Mouse (Mus musculus) hindbrain, embryonic 14.5 days (tissue): ENCODE measurements around the gene C1qtnf7. TPM values are rescaled to one million over a fixed set of nuclear protein-coding genes. Genes with fewer than 3 reads are reported as not detected.

ENCODE experiments used
- ATAC-seq: fragments of 200-750 bp; cut with Nextera tagmentation; 2 replicates; pipeline ENCODE4 v1.8.0; 2017; ENCODE audit warnings: moderate number of reproducible peaks, mild to moderate bottlenecking, moderate TSS enrichment, moderate library complexity; ENCODE audit not compliant: low FRiP score
- DNase-seq: peaks from one replicate; pipeline ENCODE4 v3.0.0-alpha.2; 2015; ENCODE audit warnings: low spot score
- H3K27ac ChIP-seq: fragments of 300-500 bp; sonication (generic); 2 replicates; pipeline ENCODE4 v1.5.1; 2014; ENCODE audit warnings: mild to moderate bottlenecking, moderate library complexity
- H3K27me3 ChIP-seq: fragments of 300-500 bp; sonication (generic); 2 replicates; pipeline ENCODE4 v1.6.1; 2014; ENCODE audit warnings: mild to moderate bottlenecking, low read length, mixed read lengths; ENCODE audit not compliant: control insufficient read depth, insufficient read depth
- H3K36me3 ChIP-seq: fragments of 300-500 bp; sonication (generic); replicated peaks from 2 replicates; pipeline ENCODE4 v1.6.1; 2014; ENCODE audit not compliant: control insufficient read depth, insufficient read depth
- H3K4me1 ChIP-seq: fragments of 300-500 bp; sonication (generic); replicated peaks from 2 replicates; pipeline ENCODE4 v1.6.1; 2014; ENCODE audit warnings: antibody characterized with exemption, low read length, mixed read lengths; ENCODE audit not compliant: control insufficient read depth, insufficient read depth
- H3K4me2 ChIP-seq: fragments of 300-500 bp; sonication (generic); replicated peaks from 2 replicates; pipeline ENCODE4 v1.6.1; 2014; ENCODE audit warnings: mild to moderate bottlenecking, moderate library complexity
- H3K4me3 ChIP-seq: fragments of 300-500 bp; sonication (generic); replicated peaks from 2 replicates; pipeline ENCODE4 v1.5.1; 2014; ENCODE audit warnings: mild to moderate bottlenecking, low read length
- H3K9ac ChIP-seq: fragments of 300-500 bp; sonication (generic); 2 replicates; pipeline ENCODE4 v1.6.1; 2014
- H3K9me3 ChIP-seq: fragments of 300-500 bp; sonication (generic); 2 replicates; pipeline ENCODE4 v1.6.1; 2016; ENCODE audit warnings: low read length; ENCODE audit not compliant: control insufficient read depth
- WGBS: fragments of 180-500 bp; shearing (Covaris S2); extraction: QIAGEN DNeasy Blood & Tissue Kit; methylation state at CpG from one replicate; pipeline ENCODE4 v1.1.7; 2014; 5-methylcytosine and 5-hydroxymethylcytosine counted together
- polyA plus RNA-seq: library from polyadenylated mRNA; unstranded; fragments of >200 nt; fragmentation: Nextera tagmentation; extraction: Ambion mirVana; gene quantifications from 2 replicates; pipeline ENCODE4 v1.2.1, GENCODE M21; 2014

Gene C1qtnf7
- polyA plus RNA-seq, 1 experiment from 2014 or later, result 1.7 TPM

DNA sequence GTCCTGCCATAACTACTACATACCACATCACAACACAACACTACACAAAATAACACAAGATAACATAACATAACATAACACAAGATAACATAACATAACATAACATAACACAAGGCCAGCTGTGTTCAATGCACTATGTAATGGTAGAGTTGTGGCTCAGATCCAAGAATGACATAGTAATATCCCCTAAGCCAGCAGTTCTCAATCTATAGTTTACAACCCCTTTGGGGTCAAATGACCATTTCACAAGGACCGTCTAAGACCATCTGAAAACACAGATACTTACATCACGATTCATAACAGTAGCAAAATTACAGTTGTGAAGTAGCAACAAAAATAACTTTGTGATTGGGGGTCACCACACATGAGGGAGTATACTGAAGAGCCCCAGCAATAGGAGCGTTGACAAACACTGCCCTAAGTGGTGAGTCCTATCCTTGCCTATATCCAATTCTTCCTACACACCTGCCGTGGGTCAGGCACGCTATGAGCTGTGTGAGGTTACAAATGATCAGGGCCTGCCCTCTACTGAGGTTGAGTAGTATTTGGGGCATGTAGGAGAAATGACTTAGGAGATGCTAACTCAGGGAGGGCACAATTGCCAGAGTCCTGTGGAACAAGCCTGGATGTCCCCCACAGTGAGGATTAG lies 73.6 kb downstream of the C1qtnf7 start:
- Histone ChIP-seq H3K4me2 (no peak overlapping the region), H3K9ac (no peak overlapping the region), H3K4me1 (no peaks in the 10 kb centered on the region), H3K36me3 (no peaks in the 10 kb centered on the region), H3K27me3 (no peaks in the 10 kb centered on the region), H3K27ac (no peak overlapping the region), H3K4me3 (no peak overlapping the region), H3K9me3 (no peaks in the 10 kb centered on the region)
- ATAC-seq, result no peak
- WGBS, result 79% methylated on average over 5 of the region's 5 CpGs
- DNase-seq, result no peak

DNA sequence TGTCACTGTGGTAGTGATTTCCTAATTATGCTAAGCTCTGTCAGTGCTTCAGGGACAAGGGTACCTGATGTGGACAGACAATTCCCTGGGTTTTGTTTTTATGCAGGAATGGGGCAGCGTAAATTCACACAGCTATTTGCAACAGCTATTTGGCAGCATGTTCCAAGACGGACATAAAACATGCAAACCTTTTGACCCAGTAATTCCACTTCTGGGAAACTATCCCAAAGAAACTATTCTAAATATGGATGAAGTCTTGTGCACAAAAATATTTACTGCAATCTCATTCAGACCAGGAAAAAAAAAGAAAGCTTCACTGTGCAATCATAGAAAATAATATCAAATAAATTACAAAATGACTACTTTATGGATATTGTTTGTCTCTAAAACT lies 74.1 kb downstream of the C1qtnf7 start:
- ATAC-seq, result no peak
- DNase-seq, result no peak

DNA sequence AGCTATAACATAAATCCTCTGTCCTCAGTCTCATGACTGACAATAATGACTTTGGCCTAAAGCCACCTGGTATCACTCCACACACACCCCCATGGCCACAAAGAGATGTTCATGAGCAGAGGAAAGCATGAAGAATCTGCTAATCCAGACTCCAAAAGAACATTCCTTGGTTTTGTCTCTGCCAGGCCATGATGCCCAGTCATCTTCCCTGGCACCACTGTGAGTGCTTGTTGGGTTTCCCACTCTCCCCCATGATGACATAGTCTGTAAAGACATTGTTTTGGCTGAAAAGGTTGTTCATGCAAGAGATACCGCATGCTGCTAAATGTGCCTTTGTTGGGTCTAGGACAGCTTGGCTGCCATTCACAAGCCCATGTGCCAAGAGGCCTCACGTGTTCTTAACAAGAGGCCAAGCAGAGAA lies 75.0 kb downstream of the C1qtnf7 start:
- WGBS, result 75% methylated on average over 2 of the region's 2 CpGs
- Histone ChIP-seq H3K4me1 (no peaks in the 10 kb centered on the region), H3K4me2 (no peak overlapping the region), H3K9me3 (no peaks in the 10 kb centered on the region), H3K27ac (no peak overlapping the region), H3K27me3 (no peaks in the 10 kb centered on the region), H3K9ac (no peak overlapping the region), H3K36me3 (no peaks in the 10 kb centered on the region), H3K4me3 (no peak overlapping the region)
- ATAC-seq (0 out of 2 replicates have a peak, but pooled peaks have one; percentile 11), DNase-seq (no peak)

More for the DNA sequence above, 74.1 kb downstream of the C1qtnf7 start:
- no peak overlapping the region for H3K4me3 ChIP-seq
- no peak overlapping the region for H3K9ac ChIP-seq
- H3K27me3 ChIP-seq, result no peaks in the 10 kb centered on the region
- H3K4me1 ChIP-seq, result no peaks in the 10 kb centered on the region
- WGBS, result 61% methylated on average over 2 of the region's 2 CpGs
- no peaks in the 10 kb centered on the region for H3K36me3 ChIP-seq
- H3K27ac ChIP-seq, result no peak overlapping the region
- no peaks in the 10 kb centered on the region for H3K9me3 ChIP-seq
- H3K4me2 ChIP-seq, result no peak overlapping the region

DNA sequence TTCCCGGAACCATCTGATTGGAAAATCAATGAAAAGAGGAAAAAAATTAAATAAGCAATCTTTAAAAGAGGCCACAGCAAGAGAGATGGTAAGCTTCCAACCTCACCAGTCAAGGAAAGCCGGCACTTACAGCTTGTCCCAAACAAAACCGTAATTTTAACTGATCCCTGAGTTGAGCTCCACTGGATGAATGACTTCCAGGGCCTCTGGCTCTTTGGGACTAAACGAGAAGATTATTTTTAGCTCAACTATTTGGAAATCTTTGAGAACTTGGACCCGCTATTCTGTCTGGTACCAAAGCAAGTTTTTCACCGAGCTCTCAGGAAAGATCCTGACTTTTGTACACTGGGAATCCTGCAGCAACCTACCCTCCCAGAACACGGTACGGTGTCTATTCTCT lies 86.3 kb downstream of the C1qtnf7 start:
- Histone ChIP-seq H3K4me3 (no peak overlapping the region), H3K4me1 (no peaks in the 10 kb centered on the region), H3K27ac (no peak overlapping the region), H3K4me2 (no peak overlapping the region), H3K9ac (no peak overlapping the region), H3K27me3 (no peaks in the 10 kb centered on the region), H3K9me3 (no peaks in the 10 kb centered on the region), H3K36me3 (no peaks in the 10 kb centered on the region)
- no peak for DNase-seq
- ATAC-seq, result no peak
- 94% methylated on average over 8 of the region's 8 CpGs for WGBS

DNA sequence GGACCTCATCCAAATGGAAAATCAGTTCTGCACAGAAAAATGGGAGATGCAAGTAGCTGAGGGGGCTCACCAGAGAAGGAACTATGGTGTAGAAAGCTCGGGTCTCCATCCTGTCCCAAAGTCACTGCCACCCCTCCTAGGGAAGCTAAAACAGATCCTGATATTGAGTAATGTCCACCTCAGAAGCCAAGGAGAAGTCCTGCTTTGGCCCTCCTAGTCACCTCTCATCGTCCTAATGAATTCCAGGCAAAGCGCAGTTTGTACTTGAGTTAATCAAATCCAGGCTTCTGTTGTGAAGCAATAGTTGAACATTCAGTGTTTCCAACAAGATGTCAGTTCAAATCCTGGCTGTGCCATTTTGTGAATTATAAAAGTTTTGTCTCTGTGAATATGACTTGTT lies 87.2 kb downstream of the C1qtnf7 start:
- Histone ChIP-seq H3K4me2 (no peak overlapping the region), H3K27ac (no peak overlapping the region), H3K36me3 (no peaks in the 10 kb centered on the region), H3K9me3 (no peaks in the 10 kb centered on the region), H3K4me3 (no peak overlapping the region), H3K27me3 (no peaks in the 10 kb centered on the region), H3K9ac (no peak overlapping the region), H3K4me1 (no peaks in the 10 kb centered on the region)
- WGBS, result 90% methylated on average over 3 of the region's 3 CpGs
- ATAC-seq (no peak), DNase-seq (no peak)

DNA sequence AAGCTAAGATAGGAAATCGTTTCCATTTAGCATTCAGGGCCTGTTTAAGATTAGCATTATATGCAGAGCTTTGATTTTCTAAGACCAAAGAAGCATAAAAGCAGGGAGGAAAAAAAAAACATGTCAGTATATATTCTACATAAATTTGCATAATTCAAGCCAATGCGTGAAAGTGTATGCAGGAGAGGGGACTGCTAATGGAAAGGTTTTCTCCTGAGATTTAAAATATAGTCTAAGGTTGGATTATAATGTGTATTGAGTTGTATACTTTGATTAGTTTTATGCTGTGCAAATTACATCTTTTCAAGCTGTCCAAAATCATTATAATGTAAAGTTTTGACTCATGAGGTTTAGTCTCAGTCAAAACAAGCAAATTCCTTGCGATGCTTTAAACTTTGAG lies 88.2 kb downstream of the C1qtnf7 start:
- H3K36me3 ChIP-seq, result no peaks in the 10 kb centered on the region
- no peak overlapping the region for H3K4me2 ChIP-seq
- no peaks in the 10 kb centered on the region for H3K4me1 ChIP-seq
- no peaks in the 10 kb centered on the region for H3K9me3 ChIP-seq
- H3K4me3 ChIP-seq, result no peak overlapping the region
- no peak for ATAC-seq
- WGBS, result 55% methylated on average over 3 of the region's 3 CpGs
- H3K27ac ChIP-seq, result no peak overlapping the region
- H3K9ac ChIP-seq, result no peak overlapping the region
- H3K27me3 ChIP-seq, result no peaks in the 10 kb centered on the region
- DNase-seq, result no peak

DNA sequence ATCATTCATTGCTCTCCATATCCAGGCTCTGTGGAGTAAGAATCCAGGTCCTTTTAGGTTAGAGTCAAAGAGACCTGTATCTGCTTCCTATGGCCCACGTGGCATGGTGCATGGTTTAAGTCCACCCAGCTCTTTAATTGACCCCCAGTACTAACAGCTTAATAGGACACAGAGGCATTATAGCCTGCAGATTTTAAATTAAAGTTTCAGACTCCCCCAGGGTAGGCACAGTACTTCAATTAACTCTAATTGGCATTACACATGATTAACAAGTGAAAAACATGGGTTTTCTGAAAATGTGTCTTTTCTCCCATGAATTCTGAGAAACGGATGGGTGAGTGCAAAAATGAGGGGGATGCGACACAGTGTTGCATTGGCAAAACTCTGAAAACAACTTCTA lies 92.7 kb downstream of the C1qtnf7 start:
- no peak overlapping the region for H3K4me3 ChIP-seq
- WGBS, result 73% methylated on average over 3 of the region's 3 CpGs
- DNase-seq (no peak), ATAC-seq (peak; percentile 51; the same call in 1 of the 2 replicates)
- H3K9me3 ChIP-seq, result no peaks in the 10 kb centered on the region
- H3K4me1 ChIP-seq, result no peaks in the 10 kb centered on the region
- H3K36me3 ChIP-seq, result no peaks in the 10 kb centered on the region
- H3K27me3 ChIP-seq, result no peaks in the 10 kb centered on the region
- no peak overlapping the region for H3K27ac ChIP-seq
- no peak overlapping the region for H3K9ac ChIP-seq
- H3K4me2 ChIP-seq, result no peak overlapping the region

DNA sequence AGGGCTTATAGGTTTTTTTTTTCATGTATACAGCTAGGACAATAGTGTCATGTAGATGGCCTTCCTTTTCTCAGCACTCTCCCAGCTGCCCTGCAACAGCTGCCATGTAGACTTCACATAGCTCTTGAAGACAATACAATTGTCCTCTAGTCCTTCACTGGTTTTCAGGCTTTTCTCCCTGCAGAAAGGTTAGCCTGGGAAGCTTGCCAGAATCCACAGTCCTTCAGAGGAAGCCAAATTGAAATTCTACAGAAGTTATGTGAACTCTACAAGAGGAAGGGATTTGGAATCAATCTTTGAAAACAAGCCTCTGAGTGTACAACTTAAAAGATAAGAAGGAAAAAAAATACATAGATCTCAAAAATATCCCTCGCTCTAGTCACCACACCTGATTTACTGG lies 94.4 kb downstream of the C1qtnf7 start:
- no peak overlapping the region for H3K4me2 ChIP-seq
- no peak overlapping the region for H3K4me3 ChIP-seq
- H3K9ac ChIP-seq, result no peak overlapping the region
- no peak for ATAC-seq
- H3K9me3 ChIP-seq, result no peaks in the 10 kb centered on the region
- no peak for DNase-seq
- no peak overlapping the region for H3K27ac ChIP-seq
- no peaks in the 10 kb centered on the region for H3K36me3 ChIP-seq
- no peaks in the 10 kb centered on the region for H3K4me1 ChIP-seq
- 84% methylated on average over 1 of the region's 1 CpGs for WGBS
- H3K27me3 ChIP-seq, result no peaks in the 10 kb centered on the region

DNA sequence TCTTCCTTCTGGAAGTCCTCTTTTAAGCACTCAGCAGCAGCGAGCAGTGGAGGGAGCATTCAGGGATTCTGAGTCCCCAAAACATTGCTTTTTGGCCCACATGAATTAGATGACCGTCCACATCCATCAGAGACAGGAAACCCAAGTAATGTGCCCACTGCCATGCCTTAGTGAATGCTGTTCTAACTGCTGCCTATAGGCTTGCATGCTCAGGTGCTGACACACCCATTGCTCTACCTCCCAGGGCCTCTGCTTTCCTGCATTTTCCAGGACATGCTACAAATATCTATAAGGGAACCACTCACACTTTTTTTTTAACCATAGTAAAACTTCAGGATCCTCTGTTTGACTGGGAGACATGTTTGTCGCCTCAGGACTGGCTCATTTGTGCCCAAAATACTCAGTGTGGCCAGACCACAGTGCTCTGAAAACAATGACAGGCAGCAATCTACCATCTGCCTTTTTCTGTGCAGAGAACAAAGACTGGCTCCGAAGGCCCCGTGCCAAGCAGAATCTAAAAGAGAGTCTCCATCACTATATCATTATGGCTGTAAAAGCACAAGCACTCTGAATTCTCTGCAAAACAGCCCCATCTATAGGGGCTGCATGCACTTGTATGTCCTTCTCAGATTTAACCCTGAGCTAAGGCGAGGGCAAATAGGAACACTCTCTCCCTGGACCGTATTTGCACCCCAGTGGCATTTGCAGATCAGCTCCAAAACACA lies 106.4 kb downstream of the C1qtnf7 start:
- H3K27ac ChIP-seq, result peak overlapping the region; percentile 26; the same call in 1 of the 2 replicates

More for the DNA sequence above, 106.4 kb downstream of the C1qtnf7 start:
- DNase-seq (no peak), ATAC-seq (peak; percentile 60; the same call in 1 of the 2 replicates)
- Histone ChIP-seq H3K9me3 (no peaks in the 10 kb centered on the region), H3K27me3 (no peaks in the 10 kb centered on the region), H3K36me3 (no peaks in the 10 kb centered on the region), H3K9ac (no peak overlapping the region), H3K4me1 (no peaks in the 10 kb centered on the region; the same call in 1 of the 2 replicates), H3K4me2 (no peak overlapping the region), H3K4me3 (no peak overlapping the region)
- WGBS, result 55% methylated on average over 7 of the region's 7 CpGs
